Mouse (Mus musculus) left cerebral cortex, postnatal 25 days (tissue): ENCODE measurements around the gene Ssr2. TPM values are rescaled to one million over a fixed set of nuclear protein-coding genes. Genes with fewer than 3 reads are reported as not detected.

Source experiments
- DNase-seq, 2 experiments: peaks; one replicate each; pipeline ENCODE4 v3.0.0; 2022; ENCODE audit warnings: low spot score in 2 of 2, mixed read lengths in 1 of 2
- intact Hi-C: fragments of 180-260 bp; cut with DNase I; formaldehyde crosslinking; loops from one replicate; pipeline ENCODE4 v1.15.1; 2025
- total RNA-seq, 2 experiments: library from RNA; stranded (reverse); gene quantifications; 2 replicates each; pipeline ENCODE4 v1.2.3; 2021

Gene Ssr2
- 100 to 1,000 TPM in 1 of 2 experiments, 10 to 100 TPM in 1; 97.7 to 106 TPM for total RNA-seq

DNA sequence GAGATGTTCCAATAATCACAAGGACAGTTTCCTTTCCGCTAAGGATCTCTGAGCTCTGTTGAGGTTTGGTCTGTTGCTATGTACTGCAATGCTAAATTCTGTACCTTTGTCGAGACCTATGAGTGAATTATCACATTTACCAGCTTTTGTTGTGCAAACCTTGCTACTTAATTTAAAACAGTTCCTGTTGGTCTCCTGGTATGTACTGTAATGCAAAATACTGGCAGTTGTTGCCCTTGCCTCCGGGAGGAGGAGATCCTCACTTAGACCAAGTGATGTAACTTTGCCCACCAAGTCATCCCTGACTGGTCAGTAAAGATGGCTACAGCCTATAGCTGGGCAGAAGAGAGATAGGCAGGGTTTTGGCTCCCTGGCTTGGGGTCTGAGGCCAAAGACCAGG is at the start of gene Ssr2:
Ssr2 (plus strand) TSS at position 337 of the 400 bp plus-strand sequence.
- no peak for DNase-seq
- intact Hi-C loops, result no loop called here

DNA sequence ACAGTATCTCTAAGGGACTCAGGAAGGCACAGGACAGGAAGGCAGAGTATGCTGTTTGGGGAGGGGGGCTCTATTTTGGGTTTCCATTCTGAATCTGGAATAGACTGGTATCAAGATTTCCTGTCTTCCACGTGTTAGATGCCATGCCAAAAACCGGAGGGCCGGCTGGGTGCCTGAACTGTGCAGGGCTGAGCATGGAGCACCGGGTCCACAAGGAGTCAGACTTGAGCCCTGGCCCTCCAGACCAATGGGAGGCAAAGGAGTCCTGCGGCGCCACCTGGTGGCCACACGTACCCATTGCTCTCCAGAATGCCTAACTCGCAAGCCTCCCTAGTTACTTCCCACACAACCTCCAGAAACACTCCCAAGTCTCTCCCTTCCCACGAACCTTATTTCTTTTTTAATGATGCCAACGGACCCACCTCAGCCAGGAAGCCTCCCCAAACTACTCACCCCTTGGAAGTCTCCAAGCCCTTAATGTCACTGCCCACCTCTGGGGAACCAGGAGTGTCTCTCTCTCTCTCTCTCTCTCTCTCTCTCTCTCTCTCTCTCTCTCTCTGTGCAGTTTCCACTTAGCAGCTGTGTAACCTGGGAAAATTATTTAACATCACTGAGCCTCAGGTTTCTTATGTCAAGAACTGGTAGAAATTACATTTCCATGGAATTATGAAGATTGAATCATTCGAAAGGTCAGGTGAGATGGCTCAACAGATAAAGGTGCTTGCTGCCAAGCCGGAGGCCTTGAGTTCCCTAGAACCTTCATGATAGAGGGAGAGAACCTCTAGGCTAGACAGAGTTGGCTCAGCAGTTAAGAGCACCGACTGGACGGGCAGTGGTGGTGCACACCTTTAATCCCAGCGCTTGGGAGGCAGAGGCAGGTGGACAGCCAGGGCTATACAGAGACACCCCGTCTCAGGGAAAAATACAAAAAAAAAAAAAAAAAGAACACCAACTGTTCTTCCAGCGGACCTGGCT is 49.2 kb upstream of the Ssr2 start:
- peak; percentile 75 to 85 for DNase-seq
- intact Hi-C loops, result loop anchor here (1.0 kb wide), 1 partner anchor 43 kb away; no protein-coding TSS in a partner anchor

DNA sequence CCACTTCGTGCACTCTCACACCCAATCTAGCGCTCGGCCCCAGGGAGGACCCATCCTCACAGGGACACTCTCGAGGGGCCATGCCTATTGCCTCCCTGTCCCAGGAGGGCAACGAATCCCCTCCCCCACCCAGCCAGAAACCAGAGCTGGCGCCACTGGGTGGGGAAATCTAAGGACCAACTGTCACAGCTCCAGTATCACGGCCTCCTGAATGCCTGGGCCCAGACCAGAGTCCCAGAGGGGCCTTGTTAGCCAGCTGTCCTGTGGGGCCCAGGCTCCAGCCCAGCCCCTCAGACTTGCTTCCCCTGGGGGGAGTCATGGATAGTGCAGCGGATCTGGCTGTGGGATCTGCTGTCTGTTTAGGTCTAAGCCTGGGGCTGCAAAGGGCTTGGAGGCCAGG is 48.1 kb upstream of the Ssr2 start:
- no peak for DNase-seq
- intact Hi-C loops, result no loop called here

DNA sequence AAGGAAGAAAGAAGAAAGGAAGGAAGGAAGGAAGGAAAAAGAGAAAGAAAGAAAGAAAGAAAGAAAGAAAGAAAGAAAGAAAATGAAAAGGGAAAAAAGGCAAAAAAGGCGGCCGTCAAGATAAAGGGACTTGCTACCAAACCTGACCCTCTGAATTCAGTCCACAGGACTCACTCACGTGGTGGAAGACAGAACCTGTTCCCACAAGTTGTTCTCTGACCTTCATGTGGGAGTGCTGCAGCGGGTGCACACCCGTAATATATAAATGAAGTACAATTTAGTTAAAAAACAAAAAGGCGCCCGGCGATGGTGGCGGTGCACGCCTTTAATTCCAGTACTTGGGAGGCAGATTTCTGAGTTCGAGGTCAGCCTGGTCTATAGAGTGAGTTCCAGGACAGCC is 47.0 kb upstream of the Ssr2 start:
- no peak for DNase-seq
- intact Hi-C loops, result no loop called here

DNA sequence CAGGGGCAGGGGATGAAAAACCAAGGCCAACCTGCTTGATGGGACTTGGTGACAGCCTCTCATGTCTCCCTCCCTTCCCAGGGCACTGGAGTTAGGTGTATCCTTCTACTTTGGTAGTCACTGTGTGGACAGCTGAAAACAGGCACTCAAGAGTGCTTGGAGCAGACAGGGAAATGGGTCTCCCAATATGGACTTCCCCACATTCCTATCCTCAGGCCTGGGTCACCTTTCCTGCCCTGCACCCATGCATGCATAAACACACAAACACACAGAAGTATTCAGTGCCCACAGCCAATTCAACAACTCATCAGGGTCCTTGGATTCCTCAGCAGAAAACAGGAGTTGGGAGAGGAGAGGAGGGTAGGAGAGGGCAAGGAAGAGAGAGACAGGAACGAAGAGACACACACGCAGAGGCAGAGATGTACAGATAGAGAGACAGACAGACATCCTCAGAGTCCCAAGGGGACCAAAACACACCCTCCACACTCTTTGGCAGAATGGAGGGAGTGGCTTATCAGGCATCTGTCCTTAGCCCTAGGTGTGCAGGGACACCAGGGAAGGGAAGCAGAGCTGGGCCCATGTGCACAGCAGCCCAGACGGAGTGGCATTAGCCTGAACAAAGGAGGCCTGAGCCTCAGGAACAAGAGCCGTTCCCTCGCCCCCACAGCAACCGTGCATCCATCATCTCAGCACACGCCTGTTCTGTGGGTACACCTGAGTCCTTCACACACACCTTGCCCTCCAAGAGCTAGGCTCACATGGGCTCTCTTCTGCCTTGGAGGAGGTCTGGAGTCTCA is 46.3 kb upstream of the Ssr2 start:
- intact Hi-C loops, result no loop called here
- no peak for DNase-seq

DNA sequence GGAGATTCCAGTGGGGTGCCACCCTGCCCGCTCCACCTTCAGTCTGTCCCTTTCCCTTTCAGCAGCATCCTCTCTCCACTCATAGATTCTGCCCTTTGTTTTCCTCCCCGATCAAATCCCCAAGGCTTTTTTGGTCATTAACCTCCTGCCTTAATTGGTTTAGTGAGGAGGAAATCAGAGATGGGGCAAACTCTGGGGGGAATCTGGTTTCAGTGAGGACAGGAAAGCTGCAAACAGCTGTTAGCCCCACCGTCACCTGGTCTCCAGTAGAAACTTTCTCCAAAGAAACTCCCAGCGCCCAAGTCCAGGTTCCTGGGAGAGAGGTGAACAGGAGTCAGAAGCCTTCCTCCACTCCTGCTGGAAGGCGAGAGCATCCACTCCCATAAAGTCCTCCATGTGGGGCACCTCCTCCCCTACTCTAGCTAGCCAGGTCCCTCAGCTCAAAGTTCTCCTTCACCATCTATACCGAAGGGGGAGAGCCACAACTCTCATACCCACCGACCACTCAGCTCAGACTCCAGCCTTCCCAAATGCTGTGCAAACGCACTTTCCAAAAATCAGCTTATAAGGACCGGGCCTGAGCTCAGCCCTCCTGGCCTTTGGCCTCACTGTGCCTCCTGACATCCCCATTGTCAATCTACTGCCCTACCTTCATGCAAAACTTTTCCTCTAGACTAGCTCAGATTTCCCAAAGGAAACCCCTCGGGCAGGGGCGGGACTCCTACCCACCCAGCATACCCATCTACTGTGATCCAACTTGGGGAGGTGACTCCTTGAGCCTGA is 45.4 kb upstream of the Ssr2 start:
- intact Hi-C loops, result no loop called here

DNA sequence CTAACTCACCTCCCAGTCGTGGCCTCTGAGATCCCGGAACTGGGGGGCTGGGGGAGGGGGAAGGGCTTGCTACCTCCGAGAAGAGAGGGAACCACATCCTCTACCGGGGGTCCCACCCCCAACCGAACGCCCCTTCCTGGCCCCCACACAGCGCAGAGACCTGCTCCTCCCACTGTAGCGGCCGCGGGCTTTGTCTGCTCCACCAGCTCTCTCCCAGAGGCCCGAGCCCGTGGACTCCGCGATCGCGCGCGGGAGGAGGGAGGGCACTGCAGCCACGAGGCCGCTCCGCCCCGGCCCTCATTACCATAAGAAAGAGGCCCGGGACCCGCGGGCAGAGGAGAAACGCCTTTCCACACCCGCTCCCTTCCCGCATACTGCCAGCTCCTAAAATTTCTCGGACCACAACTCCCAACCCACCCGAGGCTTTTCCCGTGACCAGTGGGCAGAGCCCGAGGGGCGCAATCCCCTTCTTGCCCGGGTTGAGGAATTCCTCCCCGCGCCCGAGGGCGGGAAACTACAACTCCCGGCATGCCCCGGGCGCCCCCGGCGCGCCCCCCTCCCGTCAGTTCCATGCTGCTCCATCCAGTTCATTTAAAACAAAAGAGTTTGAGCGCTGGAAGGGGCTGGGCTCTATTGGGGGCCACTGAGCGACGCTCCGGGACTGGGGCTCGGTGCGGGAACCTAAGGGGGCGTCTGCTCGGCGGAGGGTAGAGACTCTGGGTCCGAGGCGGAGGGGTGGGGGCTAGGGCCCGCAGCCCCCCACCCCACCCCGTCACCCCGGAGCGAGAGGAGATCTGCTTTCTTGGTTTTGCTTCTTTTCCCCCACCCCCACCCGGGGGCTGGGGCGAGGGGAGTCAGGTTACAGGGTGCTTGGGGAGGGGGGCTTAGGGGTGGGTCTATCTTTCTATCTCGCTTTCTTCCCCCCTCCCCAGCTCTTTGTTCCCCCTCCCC is 44.1 kb upstream of the Ssr2 start:
- peak; percentile 87 to 88 for DNase-seq
- intact Hi-C loops, result no loop called here

More for the DNA sequence above, 45.4 kb upstream of the Ssr2 start:
- no peak for DNase-seq

DNA sequence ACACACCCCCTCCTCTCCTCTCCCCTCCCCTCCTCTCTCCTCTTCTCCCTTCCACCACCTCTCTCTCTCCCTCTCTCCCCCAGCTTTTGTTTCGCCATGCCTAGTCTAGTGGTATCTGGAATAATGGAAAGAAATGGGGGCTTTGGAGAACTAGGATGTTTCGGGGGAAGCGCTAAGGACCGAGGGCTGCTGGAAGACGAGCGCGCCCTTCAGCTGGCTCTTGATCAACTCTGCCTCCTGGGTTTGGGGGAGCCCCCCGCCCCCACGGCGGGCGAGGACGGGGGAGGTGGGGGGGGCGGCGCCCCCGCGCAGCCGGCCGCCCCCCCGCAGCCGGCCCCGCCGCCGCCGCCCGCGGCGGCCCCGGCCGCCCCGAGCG is 43.4 kb upstream of the Ssr2 start, which contains the start of gene Mex3a:
Mex3a (plus strand) TSS at position 97 of the 376 bp plus-strand sequence.
- DNase-seq, result no peak
- intact Hi-C loops, result no loop called here

DNA sequence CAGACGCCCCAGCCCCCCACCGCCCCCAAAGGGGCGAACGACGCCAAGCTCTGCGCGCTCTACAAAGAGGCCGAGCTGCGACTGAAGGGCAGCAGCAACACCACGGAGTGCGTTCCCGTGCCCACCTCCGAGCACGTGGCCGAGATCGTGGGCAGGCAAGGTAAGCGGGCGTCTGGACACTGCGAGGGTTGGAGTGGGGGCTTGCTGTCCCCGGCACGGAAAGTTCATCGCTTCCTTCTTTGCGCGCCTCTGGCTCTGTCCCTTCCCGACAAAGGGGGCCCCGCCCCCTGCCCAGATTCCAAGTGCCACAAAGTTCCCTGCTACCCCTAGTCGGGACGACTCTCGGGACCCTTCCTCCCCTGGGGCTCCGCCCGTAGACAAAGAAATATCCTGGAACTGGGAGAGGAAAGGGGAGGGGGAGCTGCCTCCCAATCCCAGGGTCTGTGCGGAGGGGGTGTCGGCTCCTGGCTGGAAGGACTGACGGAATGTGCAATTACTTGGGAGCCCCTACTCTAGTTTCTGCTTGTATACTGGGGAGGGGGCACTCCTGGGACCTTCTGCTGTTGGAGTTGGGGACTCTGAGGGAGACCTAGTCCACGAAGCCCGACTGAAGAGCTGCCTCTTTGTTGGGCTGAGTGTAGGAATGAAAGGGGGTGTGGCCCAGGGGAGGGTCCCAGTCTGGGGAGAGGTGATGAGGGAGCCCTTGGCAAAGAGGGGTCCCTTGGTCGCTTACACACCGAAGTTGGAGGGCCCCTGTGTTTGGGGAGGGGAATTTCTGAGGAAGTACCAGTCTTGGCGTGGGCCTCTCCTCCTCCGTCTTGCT is 42.8 kb upstream of the Ssr2 start:
- no peak for DNase-seq
- intact Hi-C loops, result no loop called here

DNA sequence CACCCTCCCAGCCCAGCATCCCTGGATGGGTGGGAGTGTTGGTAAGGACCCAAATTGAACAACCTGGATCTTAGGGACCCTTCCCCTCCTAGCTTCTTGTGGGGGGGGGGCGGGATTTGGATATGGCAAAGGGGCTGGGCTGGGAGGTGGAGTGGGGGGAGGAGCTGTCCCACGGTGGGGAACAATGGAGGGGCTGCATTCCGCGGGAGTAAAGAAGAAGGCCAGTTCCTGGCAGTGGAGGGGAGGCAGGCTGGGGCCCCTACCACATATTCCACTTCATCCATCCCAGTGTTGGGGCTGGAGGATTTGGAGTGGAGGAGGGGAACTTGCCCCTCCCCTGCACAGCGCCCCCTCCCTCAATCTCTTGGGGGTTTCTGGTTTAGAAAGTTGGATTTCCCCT is 42.0 kb upstream of the Ssr2 start:
- intact Hi-C loops, result no loop called here
- DNase-seq, result no peak

DNA sequence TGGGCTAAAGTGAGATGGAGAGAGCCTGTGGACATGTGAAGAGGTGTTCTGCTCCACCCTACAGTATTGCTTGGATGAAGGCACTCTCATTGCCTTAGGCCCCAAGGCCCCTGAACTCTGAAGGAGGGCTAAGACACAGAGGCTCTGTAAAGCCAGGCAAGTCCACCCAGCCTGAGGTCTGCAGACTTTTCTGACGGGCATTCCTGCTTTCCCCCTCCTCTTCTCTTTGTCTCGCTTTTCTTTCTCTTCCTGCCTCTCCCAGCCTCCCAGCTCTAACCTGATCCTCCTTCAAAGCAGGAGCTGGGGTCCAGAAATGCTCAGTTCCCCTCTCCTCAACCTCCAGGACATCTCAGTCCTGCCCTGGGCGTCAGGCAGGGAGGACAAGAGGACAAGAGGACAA is 40.7 kb upstream of the Ssr2 start:
- intact Hi-C loops, result no loop called here
- no peak for DNase-seq

DNA sequence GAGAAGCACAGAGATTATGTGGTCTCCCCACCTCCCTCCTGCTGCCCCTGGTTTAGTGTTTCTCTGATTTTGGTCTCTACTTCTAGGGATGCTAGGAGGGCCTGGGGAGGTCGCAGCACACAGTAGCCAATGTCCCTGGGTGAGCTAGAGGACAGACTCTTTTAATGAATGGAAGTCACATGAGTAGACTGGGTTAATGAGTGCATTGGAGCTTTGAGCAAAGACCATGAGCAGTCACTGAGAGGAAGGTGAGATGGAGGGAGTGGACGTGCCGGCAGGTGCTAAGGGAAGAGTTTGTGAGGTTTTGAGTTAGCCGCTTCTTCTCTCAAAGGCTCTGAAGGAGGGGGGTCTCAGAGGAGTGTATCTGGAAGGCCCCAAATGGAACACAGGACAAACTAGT is 40.1 kb upstream of the Ssr2 start:
- intact Hi-C loops, result no loop called here
- DNase-seq, result no peak

DNA sequence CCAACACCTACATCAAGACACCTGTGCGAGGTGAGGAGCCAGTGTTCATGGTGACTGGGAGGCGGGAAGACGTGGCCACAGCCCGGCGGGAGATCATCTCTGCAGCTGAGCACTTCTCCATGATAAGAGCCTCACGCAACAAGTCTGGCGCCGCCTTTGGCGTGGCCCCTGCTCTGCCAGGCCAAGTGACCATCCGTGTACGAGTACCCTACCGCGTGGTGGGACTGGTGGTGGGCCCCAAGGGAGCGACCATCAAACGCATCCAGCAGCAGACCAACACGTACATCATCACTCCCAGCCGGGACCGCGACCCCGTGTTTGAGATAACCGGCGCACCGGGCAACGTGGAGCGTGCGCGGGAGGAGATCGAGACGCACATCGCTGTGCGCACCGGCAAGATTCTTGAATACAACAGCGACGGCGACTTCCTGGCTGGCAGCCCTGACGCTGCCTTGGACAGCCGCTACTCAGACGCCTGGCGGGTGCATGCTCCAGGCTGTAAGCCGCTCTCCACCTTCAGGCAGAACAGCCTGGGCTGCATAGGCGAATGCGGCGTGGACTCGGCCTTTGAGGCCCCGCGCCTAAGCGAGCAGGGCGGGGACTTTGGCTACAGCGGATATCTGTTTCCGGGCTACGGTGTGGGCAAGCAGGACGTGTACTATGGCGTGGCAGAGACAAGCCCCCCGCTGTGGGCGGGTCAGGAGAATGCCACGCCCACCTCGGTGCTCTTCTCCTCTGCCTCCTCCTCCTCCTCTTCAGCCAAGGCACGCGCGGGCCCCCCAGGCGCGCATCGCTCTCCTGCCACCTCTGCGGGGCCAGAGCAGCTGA is 39.4 kb upstream of the Ssr2 start:
- DNase-seq, result peak; percentile 86 to 88
- intact Hi-C loops, result no loop called here

DNA sequence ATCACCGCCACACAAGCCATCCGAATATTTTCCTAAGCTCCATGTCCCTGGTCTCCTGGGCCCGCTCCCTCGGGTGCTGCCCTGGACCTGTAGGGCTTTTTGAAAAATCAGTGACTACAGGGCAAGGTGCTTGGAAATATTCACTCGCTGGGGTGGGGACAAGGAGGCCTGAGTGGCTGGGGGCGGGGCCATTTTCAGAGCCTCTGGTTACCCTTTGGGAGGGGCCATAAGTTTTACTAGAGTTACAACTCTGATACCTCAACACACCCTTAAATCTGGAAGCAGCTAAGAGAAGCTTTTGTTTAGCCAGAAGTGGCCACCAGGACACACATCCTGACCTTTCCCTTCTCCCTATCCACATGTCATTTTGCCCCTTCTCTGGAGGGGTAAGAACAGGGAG is 38.5 kb upstream of the Ssr2 start:
- DNase-seq, result no peak
- intact Hi-C loops, result no loop called here

DNA sequence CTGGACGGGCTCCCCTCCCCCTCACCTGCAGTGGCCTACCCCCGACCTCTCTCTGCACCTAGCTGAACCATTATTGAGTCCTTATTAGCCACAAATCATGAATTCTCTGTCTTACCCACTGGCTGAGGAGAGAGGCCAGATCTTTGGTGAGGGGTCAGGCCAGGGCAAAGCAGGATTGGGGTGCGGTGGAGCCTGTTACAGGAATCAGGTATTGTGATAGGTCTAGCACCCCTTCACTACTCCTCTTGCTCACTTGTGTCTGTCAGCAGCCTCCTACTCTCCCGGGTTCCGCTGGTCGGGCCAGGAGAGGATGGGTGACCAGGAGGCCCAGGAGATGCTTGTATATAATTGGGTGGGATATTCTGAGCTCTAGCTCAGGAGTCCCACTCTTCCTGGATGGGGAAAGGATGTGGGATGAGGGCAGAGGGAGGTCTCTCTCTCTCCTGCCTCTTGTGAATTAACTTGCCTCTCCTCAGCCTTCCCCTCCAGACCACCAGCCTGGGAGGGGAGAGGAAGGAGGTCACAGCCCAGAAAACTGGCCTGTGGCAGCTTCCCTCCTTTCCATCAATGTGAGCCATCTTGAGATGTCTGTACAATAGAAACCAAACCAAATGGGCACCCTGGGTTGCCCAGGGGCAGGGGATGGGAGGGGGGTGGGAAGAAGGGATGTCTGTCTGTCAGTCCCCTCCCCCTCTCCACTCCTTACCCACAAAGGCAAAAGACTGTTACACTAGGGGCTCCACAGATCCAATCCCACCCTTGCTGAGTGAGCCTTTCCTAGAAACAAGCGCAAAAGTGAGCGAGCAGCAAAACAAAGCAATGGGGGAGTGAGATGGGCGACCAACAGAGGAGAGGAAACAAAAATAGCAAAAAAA is 37.2 kb upstream of the Ssr2 start:
- intact Hi-C loops, result no loop called here
- DNase-seq, result no peak

DNA sequence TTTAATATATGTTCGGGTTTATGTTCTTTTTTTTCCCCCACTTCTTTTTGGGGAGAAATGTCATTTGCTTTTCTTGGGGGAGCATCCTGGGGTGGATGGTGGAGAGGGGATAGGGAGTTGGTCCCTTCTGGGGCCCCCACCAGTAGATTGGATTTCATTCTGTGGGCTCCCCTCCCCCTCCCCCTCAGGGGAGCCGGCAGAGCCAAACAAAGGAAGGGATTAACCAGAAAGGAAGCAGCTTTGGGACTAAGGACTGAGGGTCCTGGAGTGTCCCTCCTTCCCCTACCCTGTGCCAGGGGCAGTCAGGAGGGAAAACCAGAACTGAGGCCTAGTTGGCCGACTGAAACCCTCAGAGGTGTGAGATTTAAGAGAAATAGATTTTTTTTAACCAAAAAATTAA is 36.3 kb upstream of the Ssr2 start:
- intact Hi-C loops, result no loop called here

More for the DNA sequence above, 36.3 kb upstream of the Ssr2 start:
- DNase-seq, result no peak
